Mouse (Mus musculus) kidney, postnatal 10 days (tissue): ENCODE data around the gene Snrpb2.
A peak's percentile ranks its signal among the peaks of the same experiment; 100 is the strongest.

Experiments used
- DNase-seq: peaks from one replicate; pipeline ENCODE4 v3.0.0; 2021; ENCODE audit warnings: mixed read lengths

The Snrpb2 gene

GRCm38 (mm10) chr2:143062812-143063792 is at the start of gene Snrpb2:
Snrpb2 (plus strand) TSS chr2:143063039.
- DNase-seq, result peak; percentile 95

- no peak for DNase-seq
These were observed 49.8 kb upstream of the Snrpb2 start for GRCm38 (mm10) chr2:143013057-143013456.

GRCm38 (mm10) chr2:143018084-143018483 is 44.8 kb upstream of the Snrpb2 start:
- DNase-seq, result no peak

DNA sequence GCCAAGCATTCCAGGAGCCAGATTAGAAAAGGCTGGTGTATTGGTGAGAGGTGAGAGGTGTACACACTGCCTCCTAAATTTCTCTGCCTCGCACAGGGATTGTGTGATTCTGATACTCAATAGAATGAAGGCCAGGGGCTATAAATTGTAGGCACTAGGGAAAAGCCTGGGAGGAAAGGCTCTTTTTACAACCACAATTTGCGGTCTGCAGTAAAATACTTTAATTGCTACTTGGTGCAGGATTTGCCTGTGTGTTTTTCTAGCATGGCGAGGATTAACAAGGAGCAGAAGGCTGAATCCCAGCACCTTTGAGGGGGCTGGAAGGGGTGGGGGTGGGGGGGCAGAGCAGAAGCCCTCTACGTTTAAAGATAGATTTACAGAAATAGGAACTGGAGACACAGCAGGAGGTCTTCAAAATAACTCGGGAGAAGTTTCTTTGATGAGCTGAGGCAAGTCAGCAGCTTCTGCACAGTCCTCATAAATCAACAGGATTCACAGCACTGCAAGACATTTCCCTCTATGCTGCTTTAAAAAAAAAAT is 44.2 kb upstream of the Snrpb2 start:
- no peak for DNase-seq

DNA sequence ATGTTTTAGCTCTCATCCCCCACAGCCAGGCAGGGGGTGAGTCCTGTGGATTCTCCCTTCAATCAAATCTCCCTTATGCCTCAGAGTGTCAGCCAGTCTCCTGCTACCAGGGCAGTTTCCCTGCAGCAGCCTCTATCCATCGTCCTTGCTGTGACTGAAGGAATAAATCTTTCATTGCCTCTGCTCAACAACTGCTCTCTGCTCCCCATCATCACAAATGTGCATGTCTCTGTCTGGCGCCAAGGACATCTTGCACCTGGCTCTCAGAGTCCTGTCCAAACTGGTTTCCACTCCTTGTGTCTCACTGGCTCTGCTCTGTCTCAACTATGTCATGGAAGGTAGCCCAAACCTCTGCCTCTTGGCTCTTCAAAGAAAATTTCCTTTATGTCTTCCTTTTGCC is 43.1 kb upstream of the Snrpb2 start:
- DNase-seq, result no peak

DNA sequence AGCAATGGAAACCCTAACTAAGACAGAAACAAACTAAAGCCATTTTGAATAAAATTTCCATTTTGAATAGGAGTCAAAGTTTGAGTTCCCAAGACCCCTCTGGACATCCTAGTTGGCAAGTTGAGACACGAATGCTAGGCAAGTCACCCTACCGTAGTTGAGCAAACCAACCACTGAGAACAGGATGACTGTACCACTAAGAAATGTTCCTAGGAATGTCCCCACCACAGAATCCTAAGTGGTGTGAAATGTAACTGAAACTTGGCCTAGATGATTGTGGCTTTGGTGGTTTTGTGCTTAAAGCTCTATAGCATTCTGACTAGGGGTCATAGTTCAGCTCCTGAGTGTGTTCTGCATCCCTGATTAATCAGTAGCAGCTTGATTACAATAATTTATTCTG is 39.5 kb upstream of the Snrpb2 start:
- DNase-seq, result no peak

- no peak for DNase-seq
These were observed 38.6 kb upstream of the Snrpb2 start for GRCm38 (mm10) chr2:143024226-143024625.

- no peak for DNase-seq
These were observed 31.6 kb upstream of the Snrpb2 start for GRCm38 (mm10) chr2:143031283-143031682.

- no peak for DNase-seq
These were observed 30.2 kb upstream of the Snrpb2 start for GRCm38 (mm10) chr2:143032378-143033255.

DNA sequence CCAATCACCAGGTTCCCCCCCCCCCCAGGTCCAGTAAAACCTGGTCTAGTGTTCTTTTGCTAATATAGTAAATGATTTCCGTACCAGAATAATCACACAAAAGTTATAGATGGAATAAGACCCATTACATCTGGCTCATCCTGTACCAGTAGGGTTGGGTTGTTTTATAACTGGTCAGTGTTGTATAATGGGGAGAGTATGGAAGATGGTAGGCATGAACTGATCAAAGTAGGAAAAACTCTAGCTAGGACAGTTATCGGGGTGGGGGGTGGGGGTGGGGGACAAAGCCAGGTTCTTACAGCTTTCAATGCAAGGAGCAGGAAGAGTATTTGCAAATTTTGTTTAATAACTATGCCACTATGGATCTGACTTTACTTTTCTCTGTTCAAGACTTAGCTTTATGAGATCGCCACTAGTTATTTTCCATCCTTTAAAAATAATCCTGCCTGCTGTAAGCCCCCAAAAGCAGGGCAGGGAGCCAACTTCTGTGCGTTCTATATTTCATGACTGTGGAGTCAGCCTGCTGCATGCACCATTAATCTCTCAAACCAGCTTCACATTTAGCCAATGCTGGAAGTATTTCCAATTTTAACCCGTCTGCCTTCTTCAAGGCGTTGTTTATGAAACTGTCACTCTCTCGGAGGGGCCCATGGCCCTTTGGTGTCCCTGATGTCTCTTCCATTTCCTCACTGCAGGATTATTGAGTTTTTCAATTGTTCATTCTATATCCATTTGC is 28.3 kb upstream of the Snrpb2 start:
- DNase-seq, result peak; percentile 42

GRCm38 (mm10) chr2:143035086-143035593 is 27.7 kb upstream of the Snrpb2 start:
- DNase-seq, result peak; percentile 15

DNA sequence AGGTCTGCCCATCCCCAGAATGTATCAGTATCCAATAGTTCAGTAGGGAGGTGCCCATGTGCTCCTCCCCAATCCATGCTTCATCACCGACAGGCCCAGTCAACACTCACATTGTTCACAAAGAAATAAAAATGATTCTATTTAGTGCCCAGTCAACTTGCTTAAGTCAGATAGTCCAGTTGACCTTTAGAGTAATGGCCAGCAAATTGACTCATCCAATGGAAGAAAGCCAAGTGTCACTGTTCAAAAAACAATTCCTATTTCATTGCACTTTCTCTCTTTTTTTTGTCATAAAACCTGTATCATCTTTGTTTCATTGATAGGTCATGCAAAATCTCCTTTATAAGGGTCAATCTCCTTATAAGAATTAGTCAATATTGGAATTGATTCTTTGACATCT is 21.2 kb upstream of the Snrpb2 start:
- DNase-seq, result no peak

DNA sequence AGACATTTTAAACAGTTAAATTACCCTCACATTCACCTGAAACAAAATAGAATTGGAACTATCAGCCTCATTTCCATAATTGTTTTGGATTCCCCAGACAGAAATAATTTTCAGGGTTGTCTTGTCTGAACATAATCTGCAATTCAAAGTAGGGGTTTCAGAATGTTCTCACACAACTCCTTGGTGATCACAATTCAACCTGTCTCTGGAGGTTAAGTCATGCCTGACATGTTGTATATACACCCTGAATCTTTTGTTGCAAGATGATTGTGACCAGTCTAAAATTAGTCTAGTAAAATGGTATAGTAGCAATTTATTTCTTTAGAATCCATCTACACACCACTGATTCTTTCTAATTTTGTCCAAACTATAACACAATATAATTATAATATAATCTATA is 7.6 kb upstream of the Snrpb2 start:
- DNase-seq, result no peak

- DNase-seq, result no peak
These were observed 6.1 kb upstream of the Snrpb2 start for GRCm38 (mm10) chr2:143056736-143057135.

DNA sequence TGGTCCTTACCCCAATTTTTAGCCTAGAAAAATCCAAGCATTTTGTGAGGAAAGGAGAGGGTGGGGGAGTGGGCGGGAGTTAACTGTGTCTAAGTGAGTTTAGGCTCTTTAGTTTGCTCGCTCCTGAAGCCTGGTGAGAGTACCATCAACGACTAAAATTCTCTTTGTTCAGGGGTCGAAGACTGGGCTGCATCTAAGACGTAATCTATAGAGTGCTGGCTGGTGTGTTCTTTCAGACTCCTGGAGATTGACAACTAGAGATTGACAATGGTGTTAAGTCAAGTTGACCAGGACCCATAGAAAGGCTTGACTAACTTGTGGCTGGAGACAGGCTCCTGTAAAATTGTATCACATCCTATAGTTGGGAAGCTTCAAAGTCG is 417 bp upstream of the Snrpb2 start:
- no peak for DNase-seq

- no peak for DNase-seq
These were observed 3.1 kb downstream of the Snrpb2 start for GRCm38 (mm10) chr2:143065914-143066313.

- no peak for DNase-seq
These were observed 15.5 kb downstream of the Snrpb2 start, which contains the start of gene Otor for GRCm38 (mm10) chr2:143078198-143078851. Otor (plus strand) TSS chr2:143078473.

DNA sequence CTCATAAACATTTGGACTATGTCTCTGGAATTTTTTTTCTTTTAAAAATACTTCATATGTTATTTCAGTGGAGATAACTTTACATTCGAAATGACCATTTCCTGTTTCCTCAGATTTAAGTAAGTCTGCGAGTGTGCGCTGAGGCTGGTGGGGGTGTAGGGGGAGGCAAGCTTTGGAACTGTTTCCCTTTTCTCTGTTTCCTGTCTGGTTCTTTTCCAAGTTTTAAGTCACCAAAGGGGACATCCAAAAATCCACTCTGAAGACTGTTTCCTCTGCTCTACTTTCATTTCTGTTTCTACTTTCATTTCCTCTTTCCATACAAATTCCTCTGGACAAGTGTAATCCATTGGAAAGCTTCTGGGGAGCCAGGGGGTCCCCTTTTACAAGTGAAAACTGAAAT is 18.9 kb downstream of the Snrpb2 start:
- peak; percentile 34 for DNase-seq

DNA sequence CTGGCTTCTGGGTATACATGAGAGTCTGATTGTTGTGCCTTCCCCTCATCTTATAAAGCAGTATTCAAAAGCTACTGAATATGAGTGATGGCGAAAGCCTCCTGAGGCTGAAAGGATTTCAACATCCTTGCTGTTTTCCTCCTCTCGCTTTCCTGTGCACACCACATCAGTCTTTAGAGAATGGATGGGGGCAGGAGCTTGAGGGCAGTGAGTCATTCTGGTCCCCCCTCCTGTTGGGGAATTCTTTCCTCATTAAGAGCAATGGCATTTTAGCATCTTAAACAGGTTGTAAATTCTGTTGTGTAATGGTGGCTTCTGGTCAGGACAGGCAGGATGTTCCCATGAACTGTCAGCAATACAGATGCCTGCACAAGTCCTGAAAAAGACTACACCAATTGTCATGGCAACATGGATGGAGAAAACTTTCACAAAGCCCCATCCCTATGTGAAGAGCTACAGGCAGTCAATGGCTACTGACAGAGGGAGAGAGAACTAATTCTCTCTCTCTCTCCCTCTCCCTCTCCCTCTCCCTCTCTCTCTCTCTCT is 22.1 kb downstream of the Snrpb2 start:
- no peak for DNase-seq

DNA sequence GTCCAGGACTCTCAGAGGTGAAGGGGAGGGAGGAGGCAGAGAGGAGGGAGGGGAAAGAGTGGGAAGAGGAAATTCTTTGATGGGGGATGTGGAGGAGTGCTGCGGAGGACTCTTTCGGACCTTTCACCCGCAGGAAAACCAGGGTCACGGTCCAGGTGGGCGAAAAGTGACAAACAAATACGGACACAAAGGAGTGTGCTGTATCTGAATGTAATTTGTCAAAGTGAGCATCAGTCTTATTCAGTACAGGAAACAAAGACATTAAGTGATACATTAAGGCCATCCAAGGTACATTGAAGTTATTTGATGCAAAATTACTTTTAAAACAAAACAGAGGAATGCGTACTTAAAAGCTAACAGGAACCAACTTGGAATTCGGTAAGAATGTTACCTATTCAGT is 27.0 kb downstream of the Snrpb2 start:
- no peak for DNase-seq

GRCm38 (mm10) chr2:143093726-143094125 is 30.9 kb downstream of the Snrpb2 start:
- DNase-seq, result peak; percentile 78
